Mouse (Mus musculus) lung, embryonic 14.5 days (tissue): ENCODE measurements around the gene Dnajb14. TPM values are rescaled to one million over a fixed set of nuclear protein-coding genes. Genes with fewer than 3 reads are reported as not detected.
A peak's percentile ranks its signal among the peaks of the same experiment; 100 is the strongest.

ENCODE experiments used
- ATAC-seq: fragments of 200-750 bp; cut with Nextera tagmentation; 2 replicates; pipeline ENCODE4 v1.8.0; 2017; ENCODE audit warnings: mild to moderate bottlenecking, moderate TSS enrichment, moderate library complexity; ENCODE audit not compliant: insufficient read depth
- DNase-seq: peaks from one replicate; pipeline ENCODE4 v3.0.0-alpha.2; 2015
- H3K27ac ChIP-seq: fragments of 300-500 bp; sonication (generic); 2 replicates; pipeline ENCODE4 v1.5.1; 2014; ENCODE audit warnings: low read depth, mild to moderate bottlenecking, moderate library complexity
- H3K27me3 ChIP-seq: fragments of 300-500 bp; sonication (generic); 2 replicates; pipeline ENCODE4 v1.6.1; 2014; ENCODE audit warnings: low read length, control low read depth; ENCODE audit not compliant: insufficient read depth
- H3K36me3 ChIP-seq: fragments of 300-500 bp; sonication (generic); 2 replicates; pipeline ENCODE4 v1.6.1; 2014; ENCODE audit warnings: control low read depth; ENCODE audit not compliant: insufficient read depth
- H3K4me1 ChIP-seq: fragments of 300-500 bp; sonication (generic); 2 replicates; pipeline ENCODE4 v1.6.1; 2014; ENCODE audit warnings: antibody characterized with exemption, control low read depth; ENCODE audit not compliant: insufficient read depth
- H3K4me2 ChIP-seq: fragments of 300-500 bp; sonication (generic); 2 replicates; pipeline ENCODE4 v1.6.1; 2014; ENCODE audit warnings: mild to moderate bottlenecking
- H3K4me3 ChIP-seq: fragments of 300-500 bp; sonication (generic); 2 replicates; pipeline ENCODE4 v1.5.1; 2014; ENCODE audit warnings: low read depth, low read length
- H3K9ac ChIP-seq: fragments of 300-500 bp; sonication (generic); 2 replicates; pipeline ENCODE4 v1.6.1; 2014
- H3K9me3 ChIP-seq: fragments of 300-500 bp; sonication (generic); 2 replicates; pipeline ENCODE4 v1.6.1; 2016; ENCODE audit warnings: low read depth, low read length, control low read depth
- CTCF ChIP-seq: IDR thresholded peaks from 2 replicates; pipeline ENCODE4 v1.5.1; 2016; ENCODE audit warnings: antibody characterized with exemption, low read depth
- WGBS: fragments of 180-500 bp; shearing (Covaris S2); extraction: QIAGEN DNeasy Blood & Tissue Kit; methylation state at CpG from one replicate; pipeline ENCODE4 v1.1.7; 2014; 5-methylcytosine and 5-hydroxymethylcytosine counted together
- polyA plus RNA-seq: library from polyadenylated mRNA; unstranded; fragments of >200 nt; fragmentation: Nextera tagmentation; extraction: Ambion mirVana; gene quantifications from 2 replicates; pipeline ENCODE4 v1.2.1, GENCODE M21; 2014

Gene Dnajb14
- polyA plus RNA-seq, 1 experiment from 2014 or later, result 15.5 TPM

GRCm38 (mm10) chr3:137863330-137864123 lies 3.9 kb upstream of the Dnajb14 start:
- ATAC-seq (no peak), DNase-seq (peak; percentile 8)
- H3K4me3 ChIP-seq, result peak overlapping the region; percentile 83
- TF ChIP-seq CTCF, result no peak
- no peaks in the 10 kb centered on the region for H3K9me3 ChIP-seq
- H3K4me2 ChIP-seq, result peak overlapping the region; percentile 61
- H3K9ac ChIP-seq, result peak overlapping the region; percentile 60
- H3K4me1 ChIP-seq, result no peaks in the 10 kb centered on the region; the same call in 1 of the 2 replicates
- WGBS, result 31% methylated on average over 22 of the region's 22 CpGs
- no peaks in the 10 kb centered on the region for H3K27me3 ChIP-seq
- peak overlapping the region; percentile 87 for H3K27ac ChIP-seq
- H3K36me3 ChIP-seq, result peaks cover 11% of the 10 kb centered on the region

GRCm38 (mm10) chr3:137864124-137864987 lies 3.1 kb upstream of the Dnajb14 start, which contains the start of gene H2afz:
TSS of gene H2afz (plus strand) at chr3:137864487.
- WGBS, result under 1% methylated on average over 69 of the region's 115 CpGs
- ATAC-seq, result peak; percentile 90

GRCm38 (mm10) chr3:137864988-137865982 lies 2.2 kb upstream of the Dnajb14 start:
- ATAC-seq (peak; percentile 25), DNase-seq (peak; percentile 97)
- Histone ChIP-seq H3K4me3 (peak overlapping the region; percentile 83), H3K4me2 (peak overlapping the region; percentile 63), H3K27ac (peak overlapping the region; percentile 99), H3K4me1 (no peaks in the 10 kb centered on the region; the same call in 1 of the 2 replicates), H3K36me3 (peaks cover 11% of the 10 kb centered on the region), H3K9me3 (no peaks in the 10 kb centered on the region), H3K9ac (peak overlapping the region; percentile 99), H3K27me3 (no peaks in the 10 kb centered on the region)
- under 1% methylated on average over 73 of the region's 74 CpGs for WGBS
- TF ChIP-seq CTCF, result peak; percentile 85

More at GRCm38 (mm10) chr3:137864124-137864987, 3.1 kb upstream of the Dnajb14 start, which contains the start of gene H2afz:
- DNase-seq, result peak; percentile 99
- peak within 1 kb of the TSS; percentile 63 for H3K4me2 ChIP-seq
- H3K9ac ChIP-seq, result peak within 1 kb of the TSS; percentile 99
- H3K9me3 ChIP-seq, result no peaks in the 10 kb centered on the region
- no peaks in the 10 kb centered on the region for H3K27me3 ChIP-seq
- peak; percentile 9 for TF ChIP-seq CTCF
- no peaks in the 10 kb centered on the region; the same call in 1 of the 2 replicates for H3K4me1 ChIP-seq
- H3K4me3 ChIP-seq, result peak within 1 kb of the TSS; percentile 83
- peak within 1 kb of the TSS; percentile 99 for H3K27ac ChIP-seq
- peaks cover 11% of the 10 kb centered on the region for H3K36me3 ChIP-seq

- 3% methylated on average over 2 of the region's 2 CpGs for WGBS
- ATAC-seq, result no peak
Measured at GRCm38 (mm10) chr3:137867133-137867436, 390 bp upstream of the Dnajb14 start.

GRCm38 (mm10) chr3:137868094-137868913 lies 829 bp downstream of the Dnajb14 start:
- Histone ChIP-seq H3K27ac (peak overlapping the region; percentile 99), H3K4me3 (peak overlapping the region; percentile 83), H3K9ac (peak overlapping the region; percentile 94), H3K27me3 (no peaks in the 10 kb centered on the region), H3K4me2 (peak overlapping the region; percentile 75), H3K36me3 (peaks cover 11% of the 10 kb centered on the region), H3K9me3 (no peaks in the 10 kb centered on the region), H3K4me1 (no peaks in the 10 kb centered on the region)
- DNase-seq (peak; percentile 52), ATAC-seq (peak; percentile 7)
- TF ChIP-seq CTCF, result no peak
- WGBS, result 2% methylated on average over 26 of the region's 26 CpGs

More at GRCm38 (mm10) chr3:137867133-137867436, 390 bp upstream of the Dnajb14 start:
- Histone ChIP-seq H3K27ac (peak overlapping the region; percentile 99), H3K4me1 (no peaks in the 10 kb centered on the region), H3K9me3 (no peaks in the 10 kb centered on the region), H3K9ac (peak overlapping the region; percentile 94), H3K36me3 (peaks cover 11% of the 10 kb centered on the region), H3K27me3 (no peaks in the 10 kb centered on the region), H3K4me2 (peak overlapping the region; percentile 75), H3K4me3 (peak overlapping the region; percentile 83)
- no peak for DNase-seq
- TF ChIP-seq CTCF, result no peak
